Mouse (Mus musculus) adipocyte (in vitro differentiated cells): ENCODE measurements around the gene Cd247.

Experiments used
- DNase-seq: peaks from one replicate; pipeline ENCODE4 v3.0.0-alpha.2; 2016; ENCODE audit warnings: low spot score

Gene Cd247

DNA sequence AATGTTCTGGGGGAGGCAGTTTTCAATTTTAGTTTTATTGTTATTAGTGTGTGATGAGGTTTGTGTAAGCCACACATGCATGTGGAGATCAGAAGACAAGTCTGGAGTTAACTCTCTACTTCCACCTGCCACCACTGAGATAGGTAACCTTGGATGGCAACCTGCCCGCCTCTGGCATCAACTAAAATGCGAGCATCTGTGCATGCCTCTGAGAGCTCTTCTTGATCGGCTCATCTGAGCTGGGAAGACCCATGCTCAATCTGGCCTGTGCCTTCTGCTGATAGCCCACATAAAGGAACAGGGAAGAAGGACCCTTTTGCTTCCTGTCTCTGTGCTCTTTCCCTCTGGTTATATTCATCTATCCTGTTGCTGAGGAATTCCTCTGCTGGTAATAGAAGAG is 121.0 kb downstream of the Cd247 start:
- no peak for DNase-seq

DNA sequence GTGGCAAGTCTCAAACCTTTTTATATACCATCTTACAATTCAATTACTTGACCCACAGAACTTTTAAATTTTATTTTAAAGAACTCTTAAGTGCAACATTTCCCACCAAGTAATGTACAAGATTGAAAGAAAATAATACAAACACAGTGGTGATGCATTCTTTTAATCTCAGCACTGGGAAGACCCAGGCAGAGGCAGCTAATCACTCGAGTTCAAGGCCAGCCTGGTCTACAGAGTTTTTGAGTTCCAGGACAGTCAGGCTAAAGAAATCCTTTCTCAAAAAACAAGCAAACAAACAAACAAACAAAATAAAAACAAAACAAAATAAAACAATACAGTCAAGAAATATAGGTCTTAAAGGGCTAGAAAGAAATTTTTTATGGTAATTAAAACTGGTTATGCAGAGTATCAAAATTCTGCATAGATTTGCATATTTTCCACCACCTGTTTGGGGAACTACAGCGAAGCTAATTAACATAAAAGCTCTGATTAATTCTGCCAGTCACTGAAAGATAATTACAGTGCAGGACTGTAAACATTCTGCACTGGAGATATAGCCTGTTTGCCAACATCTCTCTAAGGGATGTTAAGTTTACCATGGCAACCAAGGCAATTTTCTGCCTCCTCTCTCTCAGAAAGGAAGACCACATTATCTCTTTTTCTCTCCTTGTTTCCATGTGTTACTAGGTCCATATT is 125.4 kb downstream of the Cd247 start:
- DNase-seq = no peak

DNA sequence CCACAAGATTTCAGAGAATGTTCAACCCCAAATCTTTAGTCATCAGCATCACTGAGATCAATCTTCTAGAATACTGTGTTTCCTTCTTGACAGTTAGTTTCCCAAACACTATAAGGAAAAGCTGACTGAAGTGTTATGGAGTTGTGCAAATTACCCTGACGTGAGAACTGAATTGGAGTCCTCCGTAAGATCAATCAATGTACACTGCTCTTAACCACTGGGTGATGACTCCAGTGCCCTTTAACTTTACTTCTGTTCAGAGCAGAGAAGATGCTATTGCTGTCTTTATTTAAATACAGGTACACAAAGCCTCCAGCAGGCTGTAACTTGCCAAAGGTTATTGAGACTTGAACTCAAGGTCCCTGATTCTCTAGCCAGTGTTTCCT is 125.9 kb downstream of the Cd247 start:
- DNase-seq = no peak

DNA sequence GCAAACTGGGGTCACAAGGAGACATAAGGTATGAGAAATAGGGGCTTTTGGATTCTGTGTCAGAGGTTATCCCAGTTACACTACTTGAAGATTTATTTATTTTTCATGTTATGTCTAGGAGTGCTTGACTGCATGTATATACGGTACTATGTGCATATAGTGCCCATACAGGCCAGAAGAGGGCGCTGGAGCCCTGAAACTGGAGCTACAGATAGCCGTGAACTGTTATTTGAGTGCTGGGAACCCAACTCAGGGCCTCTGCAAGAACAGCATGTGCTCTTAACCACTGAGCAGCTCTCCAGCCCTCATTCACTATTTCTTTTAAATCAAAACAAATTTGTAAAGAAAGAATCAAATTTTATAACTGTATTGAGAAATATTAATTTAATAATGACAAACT is 132.5 kb downstream of the Cd247 start:
- DNase-seq = no peak

DNA sequence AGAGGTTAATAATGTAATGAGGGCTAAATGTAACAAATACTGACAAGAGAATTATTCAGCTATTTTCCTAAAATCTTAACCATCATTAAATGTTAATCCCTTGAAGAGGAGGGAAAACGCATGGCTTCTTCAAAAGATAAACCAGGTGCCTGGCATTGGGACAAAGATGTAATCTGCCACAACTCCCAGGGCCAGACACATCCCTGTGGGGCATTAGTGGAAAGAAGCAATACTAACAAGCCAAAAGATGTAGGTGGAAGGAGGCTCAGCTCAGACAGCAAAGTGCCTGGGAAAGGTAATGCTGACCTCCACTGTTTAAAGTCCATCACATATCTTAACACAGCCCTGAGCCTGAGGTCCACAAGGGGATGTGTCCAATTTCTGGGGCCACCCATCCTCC is 134.0 kb downstream of the Cd247 start:
- DNase-seq = no peak

DNA sequence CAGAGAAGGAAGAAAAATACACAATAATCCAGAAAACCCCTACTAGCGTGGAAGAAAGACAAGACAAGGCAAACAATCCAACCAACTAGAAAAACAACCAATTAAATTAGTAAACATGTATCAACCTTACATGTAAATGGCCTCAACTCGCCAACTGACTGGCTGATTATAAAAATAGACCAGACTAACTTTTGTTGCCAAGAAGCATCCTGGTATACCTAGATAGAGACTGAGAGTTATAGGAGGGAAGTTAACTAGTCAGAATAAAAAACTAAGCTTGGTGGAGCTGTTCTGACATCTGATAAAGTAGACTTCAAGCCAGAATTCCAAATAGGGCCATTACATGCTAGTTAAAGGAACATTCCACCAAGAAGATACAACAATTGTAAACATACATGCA is 136.7 kb downstream of the Cd247 start:
- no peak for DNase-seq
